Mouse (Mus musculus) limb, embryonic 12.5 days (tissue): ENCODE measurements around the gene Tsx. TPM values are rescaled to one million over a fixed set of nuclear protein-coding genes. Genes with fewer than 3 reads are reported as not detected.

Experiments used
- polyA plus RNA-seq: library from polyadenylated mRNA; unstranded; fragments of >200 nt; fragmentation: Nextera tagmentation; extraction: Ambion mirVana; gene quantifications from 2 replicates; pipeline ENCODE4 v1.2.1, GENCODE M21; 2016

Tsx gene
- polyA plus RNA-seq, 1 experiment from 2014 or later = 0.79 TPM

Other genes with a start within 250 kb of the Tsx start
- gene Nap1l2, start 227.8 kb upstream of the Tsx start, polyA plus RNA-seq = 3.5 and 4.1 TPM in 2 replicates
- gene Cdx4, start 93.1 kb upstream of the Tsx start, polyA plus RNA-seq = not detected in 2 replicates
- gene Chic1, start 58.0 kb upstream of the Tsx start, polyA plus RNA-seq = 3.8 and 4.5 TPM in 2 replicates
- not detected in 2 replicates for gene Gm26992, start 7.5 kb downstream of the Tsx start, polyA plus RNA-seq
- not detected in 2 replicates for gene Zcchc13, start 216.1 kb downstream of the Tsx start, polyA plus RNA-seq